Mouse (Mus musculus) CH12.LX (cell line): ENCODE measurements at regions not wholly inside any gene's neighbourhood (a gene's known extent, or its start where the extent isn't known, plus 50 kb on each side); places are given as distances from the start of the nearest gene placed in this dataset.

ENCODE experiments used
- DNase-seq: peaks from one replicate; pipeline ENCODE4 v3.0.0-alpha.2; 2013; ENCODE audit errors: extremely low read depth
- H3K27ac ChIP-seq: 2 replicates; pipeline ENCODE4 v1.5.1; 2012; ENCODE audit warnings: low read depth, mild to moderate bottlenecking, control low read depth, moderate library complexity; ENCODE audit not compliant: insufficient read depth
- H3K27me3 ChIP-seq: replicated peaks from 2 replicates; pipeline ENCODE3; 2012; ENCODE audit warnings: inconsistent platforms
- H3K36me3 ChIP-seq, 2 experiments: replicated peaks in 1 of 2; 2 replicates each; pipeline versions ENCODE3 to v1.6.1; 2012; ENCODE audit warnings: inconsistent platforms in 1 of 2, low read length in 1 of 2, mild to moderate bottlenecking in 1 of 2, mixed read lengths in 1 of 2, moderate library complexity in 1 of 2; ENCODE audit not compliant: control insufficient read depth in 1 of 2, insufficient read depth in 1 of 2
- H3K4me1 ChIP-seq, 2 experiments: 2 replicates each; pipeline ENCODE4 v1.6.1; 2012; ENCODE audit warnings: inconsistent platforms in 1 of 2, moderate library complexity in 1 of 2; ENCODE audit not compliant: insufficient read depth in 2 of 2, control insufficient read depth in 1 of 2
- H3K4me2 ChIP-seq: 2 replicates; pipeline ENCODE4 v1.6.1; 2012; ENCODE audit warnings: low read depth, mild to moderate bottlenecking, control low read depth; ENCODE audit not compliant: poor library complexity, insufficient read depth, severe bottlenecking
- H3K4me3 ChIP-seq, 3 experiments: fragments of 150-350 bp in 1 of 3; sonication (generic) in 1 of 3; replicated peaks in 1 of 3; 2 replicates each; pipeline versions ENCODE3 to v1.5.1; 2011 to 2012; ENCODE audit warnings: low read depth in 2 of 3, low read length in 2 of 3, mild to moderate bottlenecking in 2 of 3, moderate library complexity in 2 of 3, control low read depth in 1 of 3, improper control_type of control experiment in 1 of 3, inconsistent platforms in 1 of 3, mixed read lengths in 1 of 3; ENCODE audit not compliant: poor library complexity in 1 of 3
- H3K79me2 ChIP-seq: replicated peaks from 2 replicates; pipeline ENCODE4 v1.6.1; 2012; ENCODE audit warnings: mild to moderate bottlenecking, moderate library complexity; ENCODE audit not compliant: control insufficient read depth, poor library complexity, insufficient read depth, severe bottlenecking; ENCODE audit errors: extremely low read depth
- H3K9ac ChIP-seq: 2 replicates; pipeline ENCODE4 v1.6.1; 2012; ENCODE audit warnings: low read depth, mild to moderate bottlenecking, control low read depth, moderate library complexity; ENCODE audit not compliant: insufficient read depth
- H3K9me3 ChIP-seq: replicated peaks from 2 replicates; pipeline ENCODE3; 2012; ENCODE audit warnings: low read length, inconsistent platforms, mixed read lengths
- BHLHE40 ChIP-seq: IDR thresholded peaks from 2 replicates; pipeline ENCODE4 v1.6.1; 2011; ENCODE audit warnings: mild to moderate bottlenecking, low read depth, low read length, improper control_type of control experiment
- CHD1 ChIP-seq: IDR thresholded peaks from 2 replicates; pipeline ENCODE4 v1.6.1; 2012; ENCODE audit warnings: low read depth, low read length, improper control_type of control experiment, inconsistent platforms
- CHD2 ChIP-seq: IDR thresholded peaks from 2 replicates; pipeline ENCODE4 v1.6.1; 2011; ENCODE audit warnings: low read length, improper control_type of control experiment
- CTCF ChIP-seq, 2 experiments: IDR thresholded peaks in 1 of 2; conservative IDR thresholded peaks in 1 of 2; 2 replicates each; pipeline ENCODE4 v1.5.1; 2011 to 2012; ENCODE audit warnings: low read depth in 2 of 2, low read length in 2 of 2, improper control_type of control experiment in 1 of 2, inconsistent platforms in 1 of 2, mild to moderate bottlenecking in 1 of 2, moderate library complexity in 1 of 2
- ELF1 ChIP-seq: IDR thresholded peaks from 2 replicates; pipeline ENCODE4 v1.6.1; 2014; ENCODE audit warnings: low read depth, mild to moderate bottlenecking, inconsistent platforms, low read length, improper control_type of control experiment
- EP300 ChIP-seq: IDR thresholded peaks from 2 replicates; pipeline ENCODE4 v1.6.1; 2011; ENCODE audit warnings: low read length, improper control_type of control experiment
- GABPA ChIP-seq: IDR thresholded peaks from 2 replicates; pipeline ENCODE4 v1.6.1; 2012; ENCODE audit warnings: low read depth, low read length, improper control_type of control experiment, inconsistent platforms; ENCODE audit not compliant: insufficient replicate concordance
- HCFC1 ChIP-seq: IDR thresholded peaks from 2 replicates; pipeline ENCODE4 v1.6.1; 2012; ENCODE audit warnings: low read depth, mild to moderate bottlenecking, inconsistent platforms, low read length, improper control_type of control experiment
- IRF4 ChIP-seq: IDR thresholded peaks from 2 replicates; pipeline ENCODE4 v1.6.1; 2014; ENCODE audit warnings: low read depth, mild to moderate bottlenecking, inconsistent platforms, low read length, improper control_type of control experiment
- MAZ ChIP-seq: IDR thresholded peaks from 2 replicates; pipeline ENCODE4 v1.6.1; 2012; ENCODE audit warnings: low read depth, mild to moderate bottlenecking, inconsistent platforms, low read length, improper control_type of control experiment, moderate library complexity
- MXI1 ChIP-seq: IDR thresholded peaks from 2 replicates; pipeline ENCODE4 v1.6.1; 2011; ENCODE audit warnings: mild to moderate bottlenecking, low read depth, low read length, improper control_type of control experiment
- MYC ChIP-seq: IDR thresholded peaks from 2 replicates; pipeline ENCODE4 v1.6.1; 2011; ENCODE audit warnings: low read depth, mild to moderate bottlenecking, improper control_type of control experiment, low read length
- NELFE ChIP-seq: IDR thresholded peaks from 2 replicates; pipeline ENCODE4 v1.6.1; 2011; ENCODE audit warnings: low read depth, low read length, improper control_type of control experiment
- NRF1 ChIP-seq: IDR thresholded peaks from 2 replicates; pipeline ENCODE4 v1.6.1; 2014; ENCODE audit warnings: low read depth, mild to moderate bottlenecking, inconsistent platforms, low read length, improper control_type of control experiment, moderate library complexity
- PAX5 ChIP-seq: IDR thresholded peaks from 2 replicates; pipeline ENCODE4 v1.6.1; 2012; ENCODE audit warnings: low read length, inconsistent platforms, mixed read lengths
- POLR2A ChIP-seq: IDR thresholded peaks from 2 replicates; pipeline ENCODE4 v1.6.1; 2011; ENCODE audit warnings: low read depth, mild to moderate bottlenecking, improper control_type of control experiment, low read length
- POLR2AphosphoS2 ChIP-seq: IDR thresholded peaks from 2 replicates; pipeline ENCODE4 v1.6.1; 2011; ENCODE audit warnings: low read depth, low read length, improper control_type of control experiment
- RAD21 ChIP-seq: IDR thresholded peaks from 2 replicates; pipeline ENCODE4 v1.6.1; 2011; ENCODE audit warnings: low read depth, mild to moderate bottlenecking, low read length, improper control_type of control experiment, moderate library complexity
- SIN3A ChIP-seq: IDR thresholded peaks from 2 replicates; pipeline ENCODE4 v1.6.1; 2012; ENCODE audit warnings: low read length, improper control_type of control experiment, inconsistent platforms
- USF1 ChIP-seq: IDR thresholded peaks from 2 replicates; pipeline ENCODE4 v1.6.1; 2014; ENCODE audit warnings: low read depth, mild to moderate bottlenecking, inconsistent platforms, low read length, improper control_type of control experiment
- ZC3H11A ChIP-seq: IDR thresholded peaks from 2 replicates; pipeline ENCODE4 v1.6.1; 2012; ENCODE audit warnings: low read depth, mild to moderate bottlenecking, inconsistent platforms, low read length, improper control_type of control experiment
- ZKSCAN1 ChIP-seq: IDR thresholded peaks from 2 replicates; pipeline ENCODE4 v1.6.1; 2012; ENCODE audit warnings: low read depth, inconsistent platforms, low read length, improper control_type of control experiment, borderline replicate concordance
- ZMIZ1 ChIP-seq: IDR thresholded peaks from 2 replicates; pipeline ENCODE4 v1.6.1; 2012; ENCODE audit warnings: low read depth, mild to moderate bottlenecking, inconsistent platforms, low read length, improper control_type of control experiment
- ZNF384 ChIP-seq: IDR thresholded peaks from 2 replicates; pipeline ENCODE4 v1.6.1; 2012; ENCODE audit warnings: low read depth, low read length, improper control_type of control experiment, inconsistent platforms
- dilution Hi-C: fragments of 300-500 bp; cut with MboI; formaldehyde crosslinking; loops from 2 replicates; pipeline ENCODE4 v1.14.3; 2020; ENCODE audit warnings: low sequenced_read_pairs; ENCODE audit not compliant: extremely low pct_unique_long_range_greater_than_20kb, extremely low pct_ligation_motif_present
- in situ Hi-C: fragments of 300-500 bp; cut with MboI; formaldehyde crosslinking; loops from 3 replicates; pipeline ENCODE4 v1.14.3; 2019; ENCODE audit warnings: low sequenced_read_pairs, low pct_ligation_motif_present, low pct_unique_long_range_greater_than_20kb, mixed read lengths

DNA sequence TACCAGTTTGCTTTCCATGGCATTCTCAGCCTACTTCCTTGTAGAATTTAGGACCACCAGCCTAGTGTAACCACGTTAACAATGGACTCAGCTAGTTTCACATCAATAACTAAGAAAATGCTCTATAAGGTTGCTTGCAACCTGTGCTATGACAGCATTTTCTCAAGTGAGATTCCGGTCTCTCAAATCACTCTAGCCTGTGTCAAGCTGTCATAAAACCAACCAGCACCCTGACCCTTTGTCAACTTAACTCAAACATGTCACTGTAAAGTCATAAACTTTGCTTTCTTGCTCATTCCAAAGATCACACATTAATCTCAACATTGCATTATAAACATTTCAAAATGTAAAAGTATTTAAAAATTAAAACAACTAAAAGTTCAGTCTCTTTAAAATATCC, 337.8 kb downstream of the Plod2 start:
- Histone ChIP-seq H3K4me1 (peaks cover 0 to 4% of the 10 kb centered on the region in 2 experiments; a peak in 1 of 4 replicates), H3K9me3 (no peaks in the 10 kb centered on the region)
- TF ChIP-seq POLR2A (no peak), NELFE (no peak), ELF1 (no peak), CHD1 (no peak), MYC (no peak), USF1 (no peak), IRF4 (no peak), ZKSCAN1 (no peak)
- TF ChIP-seq, all 38 proteins: peak for 0
- H3K27me3 ChIP-seq: no peaks in the 10 kb centered on the region
- H3K27ac ChIP-seq: no peak overlapping the region
- H3K4me2 ChIP-seq: no peak overlapping the region
- dilution Hi-C loops: no loop called here
- no peaks in the 10 kb centered on the region for H3K79me2 ChIP-seq
- no peak overlapping the region for H3K9ac ChIP-seq
- no peak overlapping the region for H3K4me3 ChIP-seq
- in situ Hi-C loops: loop anchor here (10.0 kb wide), 1 partner anchor 395 kb away; no protein-coding TSS in a partner anchor
- DNase-seq: no peak
- H3K36me3 ChIP-seq: no peaks in the 10 kb centered on the region

DNA sequence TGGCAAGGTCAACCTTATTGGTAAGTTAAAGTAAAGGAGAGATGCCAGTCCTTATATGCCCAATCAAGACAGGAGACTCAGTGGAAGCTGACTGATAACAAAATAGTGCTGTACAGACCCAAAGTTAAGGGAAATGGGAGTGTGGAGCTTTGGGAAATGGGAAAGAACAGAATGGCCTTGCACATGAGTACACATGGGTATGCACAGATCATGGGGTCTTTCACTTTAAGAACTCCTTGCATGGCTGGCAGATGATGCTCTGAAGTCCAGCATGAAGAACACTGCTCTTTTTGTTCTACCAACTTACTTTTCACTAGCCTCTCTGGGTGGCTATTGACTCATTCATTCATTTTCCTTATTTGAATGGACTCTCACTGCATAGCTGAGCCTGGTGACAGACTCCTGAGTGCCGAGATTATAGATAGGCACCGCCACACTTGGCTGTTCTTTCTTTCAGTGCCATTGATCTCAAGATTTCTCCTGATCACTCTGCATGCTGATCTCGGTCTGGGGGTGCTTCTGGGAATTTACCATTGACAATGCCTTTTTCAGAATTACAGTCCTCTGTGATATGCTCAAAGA, 340.3 kb downstream of the Plod2 start:
- TF ChIP-seq ZMIZ1 (no peak), GABPA (no peak), CTCF (conservative IDR thresholded peaks at IDR 0.05 in 1 of 2, IDR thresholded peaks at IDR 0.05 in 1 of 2; ENCODE audit: low read depth in 2 of 2, low read length in 2 of 2) (no peak), ZNF384 (no peak), ZKSCAN1 (no peak), USF1 (no peak), RAD21 (no peak), HCFC1 (no peak), POLR2AphosphoS2 (no peak), CHD2 (no peak), POLR2A (no peak), BHLHE40 (no peak), ZC3H11A (no peak), MAZ (no peak), NRF1 (no peak), EP300 (no peak), MXI1 (no peak), NELFE (no peak), PAX5 (no peak), SIN3A (no peak)
- dilution Hi-C loops: no loop called here
- Histone ChIP-seq H3K4me3 (no peak overlapping the region), H3K79me2 (no peaks in the 10 kb centered on the region), H3K4me2 (no peak overlapping the region), H3K9me3 (no peaks in the 10 kb centered on the region), H3K4me1 (peaks cover 0 to 4% of the 10 kb centered on the region in 2 experiments; a peak in 1 of 4 replicates), H3K9ac (no peak overlapping the region), H3K36me3 (no peaks in the 10 kb centered on the region), H3K27ac (no peak overlapping the region), H3K27me3 (no peaks in the 10 kb centered on the region)
- in situ Hi-C loops: loop anchor here (10.0 kb wide), 1 partner anchor 398 kb away; no protein-coding TSS in a partner anchor
- DNase-seq: no peak
